In the genomic region with DNA sequence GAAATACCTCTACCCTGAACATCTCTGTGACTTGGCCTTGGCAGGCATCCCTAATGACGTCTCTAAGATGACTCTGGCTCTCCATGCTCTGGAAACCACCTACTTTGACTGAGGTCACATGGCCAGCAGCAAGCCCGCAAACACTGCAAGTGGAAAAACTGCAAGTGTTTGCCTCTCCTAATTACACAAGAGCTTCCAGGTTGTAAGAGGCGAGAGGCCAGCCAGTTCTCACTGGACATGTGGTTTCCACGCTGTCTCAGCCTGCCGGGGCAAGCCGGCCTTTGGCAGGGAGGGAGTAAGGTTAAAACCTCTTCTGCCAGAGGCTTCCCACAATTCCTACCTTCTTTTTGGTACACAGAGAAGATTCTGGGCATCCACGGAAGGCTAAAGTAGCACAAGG, we compare ENCODE assay signal across 8 mouse cellular contexts.
DNase-seq lines count a peak whose midpoint lies in the region; ATAC-seq and TF ChIP-seq lines count a peak whose summit lies in the region.

No protein-coding gene starts in this region.

- H3K9ac ChIP-seq in heart, postnatal 0 days (replicated peaks; ENCODE audit: low read depth, low read length) = no peak overlapping the region
- H3K9ac ChIP-seq in lung, embryonic 16.5 days (ENCODE audit: low read length) = no peak overlapping the region

- peak overlapping the region; percentile 19; the same call in 1 of the 2 replicates for H3K27ac ChIP-seq in heart, postnatal 0 days (ENCODE audit: low read depth)
- no peak overlapping the region for H3K27ac ChIP-seq in lung, embryonic 16.5 days (ENCODE audit: low read length)

- TF ChIP-seq EP300 in heart, postnatal 0 days (IDR thresholded peaks at IDR 0.05; ENCODE audit: low read depth) = no peak

- H3K9me3 ChIP-seq in heart, postnatal 0 days (replicated peaks; ENCODE audit: control insufficient read depth, low read length) = no peaks in the 10 kb centered on the region
- H3K9me3 ChIP-seq in lung, embryonic 16.5 days (ENCODE audit: control insufficient read depth, low read length) = no peaks in the 10 kb centered on the region

- no peaks in the 10 kb centered on the region for H3K27me3 ChIP-seq in heart, postnatal 0 days (ENCODE audit: control insufficient read depth, insufficient read depth, low read length)
- no peaks in the 10 kb centered on the region for H3K27me3 ChIP-seq in lung, embryonic 16.5 days (ENCODE audit: control insufficient read depth, insufficient read depth, low read depth, low read length)

- 0 out of 2 replicates have a peak, but pooled peaks cover 3% of the 10 kb centered on the region for H3K4me1 ChIP-seq in heart, postnatal 0 days (ENCODE audit: control insufficient read depth, insufficient read depth)
- peaks cover 3% of the 10 kb centered on the region; the same call in 1 of the 2 replicates for H3K4me1 ChIP-seq in lung, embryonic 16.5 days (replicated peaks; ENCODE audit: control insufficient read depth, insufficient read depth, low read length)

- peak; percentile 35 to 63 for DNase-seq in adrenal gland, adult (ENCODE audit: inconsistent age in 2 of 2, low spot score in 1 of 2)
- DNase-seq in adrenal gland, adult 18-20 months (ENCODE audit: low spot score in 2 of 2) = no peak
- DNase-seq in heart, postnatal 0 days (ENCODE audit: low spot score) = peak; percentile 63
- DNase-seq in frontal cortex, postnatal 14 days (ENCODE audit: low spot score in 2 of 2) = no peak
- DNase-seq in embryo, embryonic 11 days = no peak
- no peak for DNase-seq in cerebellum, postnatal 4 days (ENCODE audit: low spot score in 2 of 2)

- no peak for TF ChIP-seq CTCF in heart, postnatal 0 days (IDR thresholded peaks at IDR 0.05; ENCODE audit: low read depth)

- no peak overlapping the region for H3K4me2 ChIP-seq in heart, postnatal 0 days (ENCODE audit: low read depth, low read length)
- H3K4me2 ChIP-seq in lung, embryonic 16.5 days (ENCODE audit: low read depth, low read length) = no peak overlapping the region

- ATAC-seq in activated CD4-positive, CD25-positive, alpha-beta regulatory T cell, adult 4 months = peak; percentile 46
- peak; percentile 43; the same call in 1 of the 2 replicates for ATAC-seq in heart, postnatal 0 days (ENCODE audit: insufficient read depth, low read depth)
- ATAC-seq in lung, embryonic 16.5 days (ENCODE audit: low read depth) = peak; percentile 68; the same call in 1 of the 2 replicates

- no peaks in the 10 kb centered on the region for H3K36me3 ChIP-seq in heart, postnatal 0 days (replicated peaks; ENCODE audit: control insufficient read depth, insufficient read depth, low read length)
- no peaks in the 10 kb centered on the region for H3K36me3 ChIP-seq in lung, embryonic 16.5 days (ENCODE audit: control insufficient read depth, insufficient read depth, low read length)

- 43% methylated on average over 7 of the region's 7 CpGs for WGBS in heart, postnatal 0 days
- WGBS in lung, embryonic 16.5 days = 35% methylated on average over 7 of the region's 7 CpGs

- H3K4me3 ChIP-seq in heart, postnatal 0 days (ENCODE audit: low read depth, low read length) = no peak overlapping the region
- no peak overlapping the region for H3K4me3 ChIP-seq in lung, embryonic 16.5 days (ENCODE audit: low read length)

Comparison
In these comparisons a context has a peak if more than half of its experiments do, and no peak if none do; other contexts are left out.
1. DNase-seq: peak in adrenal gland, adult (2 of 2) and heart, postnatal 0 days (single experiment); none in adrenal gland, adult 18-20 months (0 of 2), frontal cortex, postnatal 14 days (0 of 2), embryo, embryonic 11 days (single experiment) and cerebellum, postnatal 4 days (0 of 2).
2. Peak in every context shown above with its lines, with median percentiles within 50 percentile points of each other: ATAC-seq.